Mouse (Mus musculus): ENCODE measurements around the gene Mlst8. TPM values are rescaled to one million over a fixed set of nuclear protein-coding genes. Genes with fewer than 3 reads are reported as not detected.

Gene Mlst8
- polyA plus RNA-seq, 1 experiment from 2014 or later = 33.9 TPM

- Histone ChIP-seq H3K9ac (peak overlapping the region; percentile 38), H3K27ac (peak overlapping the region; percentile 41), H3K4me3 (no peak overlapping the region), H3K27me3 (no peaks in the 10 kb centered on the region), H3K4me2 (no peak overlapping the region), H3K4me1 (peaks cover 30% of the 10 kb centered on the region), H3K36me3 (ENCODE audit: poor library complexity, severe bottlenecking) (no peaks in the 10 kb centered on the region), H3K9me3 (replicated peaks) (no peaks in the 10 kb centered on the region)
- peak; percentile 9; the same call in 1 of the 2 replicates for ATAC-seq
- 44% methylated on average over 10 of the region's 11 CpGs for whole genome bisulfite sequencing
These were observed 6.4 kb upstream of the Mlst8 start for GRCm38 (mm10) chr17:24485090-24485860.

GRCm38 (mm10) chr17:24483495-24483894 is 4.6 kb upstream of the Mlst8 start:
- Histone ChIP-seq H3K9ac (no peak overlapping the region), H3K4me1 (peaks cover 19% of the 10 kb centered on the region), H3K9me3 (replicated peaks) (no peaks in the 10 kb centered on the region), H3K4me3 (no peak overlapping the region), H3K27ac (no peak overlapping the region), H3K36me3 (ENCODE audit: poor library complexity, severe bottlenecking) (no peaks in the 10 kb centered on the region), H3K4me2 (no peak overlapping the region), H3K27me3 (no peaks in the 10 kb centered on the region)
- WGBS = 95% methylated on average over 3 of the region's 3 CpGs
- ATAC-seq = no peak

GRCm38 (mm10) chr17:24481027-24481815 is 2.3 kb upstream of the Mlst8 start:
- Histone ChIP-seq H3K36me3 (ENCODE audit: poor library complexity, severe bottlenecking) (peaks cover 16% of the 10 kb centered on the region), H3K9ac (no peak overlapping the region), H3K4me1 (peaks cover 22% of the 10 kb centered on the region), H3K27me3 (no peaks in the 10 kb centered on the region), H3K4me3 (no peak overlapping the region), H3K9me3 (replicated peaks) (no peaks in the 10 kb centered on the region), H3K4me2 (no peak overlapping the region), H3K27ac (no peak overlapping the region)
- no peak for ATAC-seq
- WGBS = 95% methylated on average over 20 of the region's 20 CpGs

GRCm38 (mm10) chr17:24480201-24480826 is 1.4 kb upstream of the Mlst8 start:
- no peak for ATAC-seq
- H3K36me3 ChIP-seq (ENCODE audit: poor library complexity, severe bottlenecking) = peaks cover 25% of the 10 kb centered on the region
- H3K4me3 ChIP-seq = no peak overlapping the region
- H3K9ac ChIP-seq = peak overlapping the region; percentile 13; the same call in 1 of the 2 replicates
- no peak overlapping the region for H3K27ac ChIP-seq
- WGBS = 36% methylated on average over 3 of the region's 3 CpGs
- H3K9me3 ChIP-seq (replicated peaks) = no peaks in the 10 kb centered on the region
- H3K4me2 ChIP-seq = no peak overlapping the region
- peaks cover 16% of the 10 kb centered on the region for H3K4me1 ChIP-seq
- H3K27me3 ChIP-seq = no peaks in the 10 kb centered on the region

GRCm38 (mm10) chr17:24479431-24479830 is 553 bp upstream of the Mlst8 start:
- H3K27me3 ChIP-seq = no peaks in the 10 kb centered on the region
- H3K36me3 ChIP-seq (ENCODE audit: poor library complexity, severe bottlenecking) = peaks cover 34% of the 10 kb centered on the region
- ATAC-seq = no peak
- H3K4me2 ChIP-seq = peak overlapping the region; percentile 65
- H3K9me3 ChIP-seq (replicated peaks) = no peaks in the 10 kb centered on the region
- H3K4me3 ChIP-seq = peak overlapping the region; percentile 79
- 19% methylated on average over 1 of the region's 1 CpGs for WGBS
- peaks cover 14% of the 10 kb centered on the region for H3K4me1 ChIP-seq
- no peak overlapping the region for H3K9ac ChIP-seq
- H3K27ac ChIP-seq = no peak overlapping the region; the same call in 1 of the 2 replicates

GRCm38 (mm10) chr17:24477985-24478600 is 785 bp downstream of the Mlst8 start:
- WGBS = 48% methylated on average over 11 of the region's 11 CpGs
- Histone ChIP-seq H3K4me2 (peak overlapping the region; percentile 65), H3K4me1 (peaks cover 15% of the 10 kb centered on the region), H3K4me3 (peak overlapping the region; percentile 79), H3K9me3 (replicated peaks) (no peaks in the 10 kb centered on the region), H3K27ac (no peak overlapping the region; the same call in 1 of the 2 replicates), H3K9ac (peak overlapping the region; percentile 85), H3K36me3 (ENCODE audit: poor library complexity, severe bottlenecking) (peaks cover 47% of the 10 kb centered on the region), H3K27me3 (no peaks in the 10 kb centered on the region)
- ATAC-seq = peak; percentile 33; the same call in 1 of the 2 replicates

- Histone ChIP-seq H3K27ac (no peak overlapping the region), H3K4me1 (peaks cover 23% of the 10 kb centered on the region), H3K4me2 (peak overlapping the region; percentile 65), H3K4me3 (no peak overlapping the region), H3K9me3 (replicated peaks) (no peaks in the 10 kb centered on the region), H3K9ac (peak overlapping the region; percentile 85), H3K27me3 (no peaks in the 10 kb centered on the region), H3K36me3 (ENCODE audit: poor library complexity, severe bottlenecking) (peaks cover 55% of the 10 kb centered on the region)
- 93% methylated on average over 20 of the region's 20 CpGs for WGBS
- ATAC-seq = no peak
These were observed 1.6 kb downstream of the Mlst8 start for GRCm38 (mm10) chr17:24477053-24477984.

GRCm38 (mm10) chr17:24476022-24476776 is 2.7 kb downstream of the Mlst8 start:
- no peaks in the 10 kb centered on the region for H3K9me3 ChIP-seq (replicated peaks)
- 92% methylated on average over 10 of the region's 10 CpGs for WGBS
- no peaks in the 10 kb centered on the region for H3K27me3 ChIP-seq
- H3K4me2 ChIP-seq = no peak overlapping the region
- peaks cover 56% of the 10 kb centered on the region for H3K36me3 ChIP-seq (ENCODE audit: poor library complexity, severe bottlenecking)
- ATAC-seq = no peak
- H3K27ac ChIP-seq = no peak overlapping the region
- no peak overlapping the region for H3K4me3 ChIP-seq
- peaks cover 34% of the 10 kb centered on the region for H3K4me1 ChIP-seq
- no peak overlapping the region; the same call in 1 of the 2 replicates for H3K9ac ChIP-seq

- WGBS = 91% methylated on average over 6 of the region's 6 CpGs
- H3K4me3 ChIP-seq = no peak overlapping the region
- H3K4me2 ChIP-seq = no peak overlapping the region
- no peak overlapping the region for H3K9ac ChIP-seq
- H3K9me3 ChIP-seq (replicated peaks) = no peaks in the 10 kb centered on the region
- ATAC-seq = no peak
- H3K36me3 ChIP-seq (ENCODE audit: poor library complexity, severe bottlenecking) = peaks cover 56% of the 10 kb centered on the region
- no peak overlapping the region for H3K27ac ChIP-seq
- peaks cover 40% of the 10 kb centered on the region for H3K4me1 ChIP-seq
- H3K27me3 ChIP-seq = no peaks in the 10 kb centered on the region
These were observed 3.3 kb downstream of the Mlst8 start for GRCm38 (mm10) chr17:24475586-24475985.

GRCm38 (mm10) chr17:24474557-24474956 is 4.3 kb downstream of the Mlst8 start:
- WGBS = 86% methylated on average over 5 of the region's 5 CpGs
- no peak overlapping the region for H3K4me2 ChIP-seq
- H3K4me1 ChIP-seq = peaks cover 38% of the 10 kb centered on the region
- peaks cover 56% of the 10 kb centered on the region for H3K36me3 ChIP-seq (ENCODE audit: poor library complexity, severe bottlenecking)
- no peak overlapping the region for H3K4me3 ChIP-seq
- no peaks in the 10 kb centered on the region for H3K9me3 ChIP-seq (replicated peaks)
- H3K27me3 ChIP-seq = no peaks in the 10 kb centered on the region
- H3K27ac ChIP-seq = no peak overlapping the region; the same call in 1 of the 2 replicates
- H3K9ac ChIP-seq = no peak overlapping the region
- ATAC-seq = no peak
